Mouse (Mus musculus): Measurements from ENCODE around the gene Cryab. TPM values are rescaled to one million over a fixed set of nuclear protein-coding genes. Genes with fewer than 3 reads are reported as not detected.

Gene Cryab
- polyA plus RNA-seq, 1 experiment from 2014 or later, result 9.7 TPM

- H3K27me3 ChIP-seq (replicated peaks; ENCODE audit: control insufficient read depth, insufficient read depth, low read length), result no peaks in the 10 kb centered on the region
- H3K4me1 ChIP-seq (ENCODE audit: control insufficient read depth, insufficient read depth, low read length), result peaks cover 40% of the 10 kb centered on the region
- peak overlapping the region; percentile 88 for H3K4me2 ChIP-seq (ENCODE audit: low read length)
- DNase-seq (ENCODE audit: low spot score), result no peak
- 74% methylated on average over 2 of the region's 2 CpGs for WGBS
- peak overlapping the region; percentile 85 for H3K27ac ChIP-seq (ENCODE audit: low read depth, low read length)
- H3K4me3 ChIP-seq (ENCODE audit: low read depth, low read length), result no peak overlapping the region
- H3K9me3 ChIP-seq (replicated peaks; ENCODE audit: control insufficient read depth, low read length), result no peaks in the 10 kb centered on the region
- no peak for ATAC-seq
- H3K9ac ChIP-seq (ENCODE audit: low read length), result peak overlapping the region; percentile 37; the same call in 1 of the 2 replicates
- H3K36me3 ChIP-seq (ENCODE audit: control insufficient read depth, insufficient read depth, low read length), result no peaks in the 10 kb centered on the region
Measured at GRCm38 (mm10) chr9:50724147-50724546, 27.0 kb upstream of the Cryab start.

GRCm38 (mm10) chr9:50724661-50725330 is 26.3 kb upstream of the Cryab start:
- H3K4me2 ChIP-seq (ENCODE audit: low read length), result peak overlapping the region; percentile 88
- no peaks in the 10 kb centered on the region for H3K36me3 ChIP-seq (ENCODE audit: control insufficient read depth, insufficient read depth, low read length)
- no peaks in the 10 kb centered on the region for H3K9me3 ChIP-seq (replicated peaks; ENCODE audit: control insufficient read depth, low read length)
- DNase-seq (ENCODE audit: low spot score) (peak; percentile 66), ATAC-seq (0 out of 2 replicates have a peak, but pooled peaks have one; percentile 6)
- H3K4me1 ChIP-seq (ENCODE audit: control insufficient read depth, insufficient read depth, low read length), result peaks cover 40% of the 10 kb centered on the region
- 35% methylated on average over 3 of the region's 3 CpGs for WGBS
- H3K27me3 ChIP-seq (replicated peaks; ENCODE audit: control insufficient read depth, insufficient read depth, low read length), result no peaks in the 10 kb centered on the region
- peak overlapping the region; percentile 85; the same call in 1 of the 2 replicates for H3K27ac ChIP-seq (ENCODE audit: low read depth, low read length)
- H3K4me3 ChIP-seq (ENCODE audit: low read depth, low read length), result no peak overlapping the region
- H3K9ac ChIP-seq (ENCODE audit: low read length), result no peak overlapping the region

GRCm38 (mm10) chr9:50725921-50726590 is 25.1 kb upstream of the Cryab start:
- Histone ChIP-seq H3K9ac (ENCODE audit: low read length) (peak overlapping the region; percentile 76; the same call in 1 of the 2 replicates), H3K4me3 (ENCODE audit: low read depth, low read length) (peak overlapping the region; percentile 58), H3K4me1 (ENCODE audit: control insufficient read depth, insufficient read depth, low read length) (peaks cover 40% of the 10 kb centered on the region), H3K9me3 (replicated peaks; ENCODE audit: control insufficient read depth, low read length) (no peaks in the 10 kb centered on the region), H3K36me3 (ENCODE audit: control insufficient read depth, insufficient read depth, low read length) (no peaks in the 10 kb centered on the region), H3K27ac (ENCODE audit: low read depth, low read length) (peak overlapping the region; percentile 70), H3K4me2 (ENCODE audit: low read length) (peak overlapping the region; percentile 88), H3K27me3 (replicated peaks; ENCODE audit: control insufficient read depth, insufficient read depth, low read length) (no peaks in the 10 kb centered on the region)
- 17% methylated on average over 8 of the region's 8 CpGs for WGBS
- peak; percentile 16 for DNase-seq (ENCODE audit: low spot score)
- ATAC-seq, result no peak

GRCm38 (mm10) chr9:50727171-50727924 is 23.8 kb upstream of the Cryab start:
- Histone ChIP-seq H3K27me3 (replicated peaks; ENCODE audit: control insufficient read depth, insufficient read depth, low read length) (no peaks in the 10 kb centered on the region), H3K36me3 (ENCODE audit: control insufficient read depth, insufficient read depth, low read length) (no peaks in the 10 kb centered on the region), H3K4me2 (ENCODE audit: low read length) (peak overlapping the region; percentile 88), H3K4me3 (ENCODE audit: low read depth, low read length) (peak overlapping the region; percentile 58), H3K4me1 (ENCODE audit: control insufficient read depth, insufficient read depth, low read length) (peaks cover 36% of the 10 kb centered on the region), H3K9me3 (replicated peaks; ENCODE audit: control insufficient read depth, low read length) (no peaks in the 10 kb centered on the region), H3K9ac (ENCODE audit: low read length) (peak overlapping the region; percentile 76), H3K27ac (ENCODE audit: low read depth, low read length) (peak overlapping the region; percentile 56)
- WGBS, result under 1% methylated on average over 30 of the region's 30 CpGs
- DNase-seq (ENCODE audit: low spot score) (peak; percentile 49), ATAC-seq (no peak; the same call in 1 of the 2 replicates)

- under 1% methylated on average over 45 of the region's 45 CpGs for WGBS
- DNase-seq (ENCODE audit: low spot score) (peak; percentile 96), ATAC-seq (peak; percentile 98)
- H3K4me3 ChIP-seq (ENCODE audit: low read depth, low read length), result peak overlapping the region; percentile 58
- peaks cover 30% of the 10 kb centered on the region for H3K4me1 ChIP-seq (ENCODE audit: control insufficient read depth, insufficient read depth, low read length)
- peak overlapping the region; percentile 88 for H3K4me2 ChIP-seq (ENCODE audit: low read length)
- H3K27ac ChIP-seq (ENCODE audit: low read depth, low read length), result peak overlapping the region; percentile 56
- H3K9me3 ChIP-seq (replicated peaks; ENCODE audit: control insufficient read depth, low read length), result no peaks in the 10 kb centered on the region
- H3K36me3 ChIP-seq (ENCODE audit: control insufficient read depth, insufficient read depth, low read length), result no peaks in the 10 kb centered on the region
- no peaks in the 10 kb centered on the region for H3K27me3 ChIP-seq (replicated peaks; ENCODE audit: control insufficient read depth, insufficient read depth, low read length)
- H3K9ac ChIP-seq (ENCODE audit: low read length), result peak overlapping the region; percentile 76
Measured at GRCm38 (mm10) chr9:50727925-50728651, 23.0 kb upstream of the Cryab start.

- no peak overlapping the region for H3K27ac ChIP-seq (ENCODE audit: low read depth, low read length)
- ATAC-seq, result no peak
- 80% methylated on average over 4 of the region's 4 CpGs for WGBS
Measured at GRCm38 (mm10) chr9:50729600-50729999, 21.5 kb upstream of the Cryab start.

GRCm38 (mm10) chr9:50732560-50732959 is 18.6 kb upstream of the Cryab start:
- no peak for ATAC-seq
- DNase-seq (ENCODE audit: low spot score), result peak; percentile 14
- WGBS, result 9% methylated on average over 4 of the region's 4 CpGs
- no peak overlapping the region for H3K27ac ChIP-seq (ENCODE audit: low read depth, low read length)
- no peaks in the 10 kb centered on the region for H3K36me3 ChIP-seq (ENCODE audit: control insufficient read depth, insufficient read depth, low read length)
- no peak overlapping the region for H3K4me2 ChIP-seq (ENCODE audit: low read length)
- peaks cover under 1% of the 10 kb centered on the region; the same call in 1 of the 2 replicates for H3K4me1 ChIP-seq (ENCODE audit: control insufficient read depth, insufficient read depth, low read length)
- H3K27me3 ChIP-seq (replicated peaks; ENCODE audit: control insufficient read depth, insufficient read depth, low read length), result no peaks in the 10 kb centered on the region
- H3K9me3 ChIP-seq (replicated peaks; ENCODE audit: control insufficient read depth, low read length), result no peaks in the 10 kb centered on the region
- H3K4me3 ChIP-seq (ENCODE audit: low read depth, low read length), result no peak overlapping the region
- H3K9ac ChIP-seq (ENCODE audit: low read length), result 0 out of 2 replicates have a peak overlapping the region, but pooled peaks have one; percentile 21

More at GRCm38 (mm10) chr9:50729600-50729999, 21.5 kb upstream of the Cryab start:
- Histone ChIP-seq H3K4me1 (ENCODE audit: control insufficient read depth, insufficient read depth, low read length) (peaks cover 17% of the 10 kb centered on the region), H3K9me3 (replicated peaks; ENCODE audit: control insufficient read depth, low read length) (no peaks in the 10 kb centered on the region), H3K36me3 (ENCODE audit: control insufficient read depth, insufficient read depth, low read length) (no peaks in the 10 kb centered on the region), H3K4me2 (ENCODE audit: low read length) (no peak overlapping the region), H3K27me3 (replicated peaks; ENCODE audit: control insufficient read depth, insufficient read depth, low read length) (no peaks in the 10 kb centered on the region), H3K4me3 (ENCODE audit: low read depth, low read length) (no peak overlapping the region), H3K9ac (ENCODE audit: low read length) (no peak overlapping the region)
- DNase-seq (ENCODE audit: low spot score), result no peak

- ATAC-seq (no peak), DNase-seq (ENCODE audit: low spot score) (peak; percentile 79)
- Histone ChIP-seq H3K9me3 (replicated peaks; ENCODE audit: control insufficient read depth, low read length) (no peaks in the 10 kb centered on the region), H3K4me1 (ENCODE audit: control insufficient read depth, insufficient read depth, low read length) (peaks cover 7% of the 10 kb centered on the region; the same call in 1 of the 2 replicates), H3K27ac (ENCODE audit: low read depth, low read length) (no peak overlapping the region), H3K27me3 (replicated peaks; ENCODE audit: control insufficient read depth, insufficient read depth, low read length) (no peaks in the 10 kb centered on the region), H3K9ac (ENCODE audit: low read length) (no peak overlapping the region), H3K4me2 (ENCODE audit: low read length) (0 out of 2 replicates have a peak overlapping the region, but pooled peaks have one; percentile 33), H3K36me3 (ENCODE audit: control insufficient read depth, insufficient read depth, low read length) (no peaks in the 10 kb centered on the region), H3K4me3 (ENCODE audit: low read depth, low read length) (no peak overlapping the region)
- WGBS, result 2% methylated on average over 9 of the region's 9 CpGs
Measured at GRCm38 (mm10) chr9:50734989-50735388, 16.1 kb upstream of the Cryab start.
